Mouse (Mus musculus) lung, embryonic 16.5 days (tissue): Measurements from ENCODE around the gene Plpp2. TPM values are rescaled to one million over a fixed set of nuclear protein-coding genes. Genes with fewer than 3 reads are reported as not detected.

ENCODE experiments used
- ATAC-seq: fragments of 200-750 bp; cut with Nextera tagmentation; 2 replicates; pipeline ENCODE4 v1.8.0; 2017; ENCODE audit warnings: low read depth, mild to moderate bottlenecking, moderate library complexity
- H3K27ac ChIP-seq: fragments of 300-500 bp; sonication (generic); 2 replicates; pipeline ENCODE4 v1.5.1; 2014; ENCODE audit warnings: mild to moderate bottlenecking, control low read depth, low read length
- H3K27me3 ChIP-seq: fragments of 300-500 bp; sonication (generic); 2 replicates; pipeline ENCODE4 v1.6.1; 2014; ENCODE audit warnings: low read depth, low read length, mixed read lengths; ENCODE audit not compliant: control insufficient read depth, insufficient read depth
- H3K36me3 ChIP-seq: fragments of 300-500 bp; sonication (generic); 2 replicates; pipeline ENCODE4 v1.6.1; 2014; ENCODE audit warnings: low read length; ENCODE audit not compliant: control insufficient read depth, insufficient read depth
- H3K4me1 ChIP-seq: fragments of 300-500 bp; sonication (generic); replicated peaks from 2 replicates; pipeline ENCODE4 v1.6.1; 2014; ENCODE audit warnings: low read length, mixed read lengths; ENCODE audit not compliant: control insufficient read depth, insufficient read depth
- H3K4me2 ChIP-seq: fragments of 300-500 bp; sonication (generic); 2 replicates; pipeline ENCODE4 v1.6.1; 2014; ENCODE audit warnings: low read depth, low read length, control low read depth
- H3K4me3 ChIP-seq: fragments of 300-500 bp; sonication (generic); 2 replicates; pipeline ENCODE4 v1.5.1; 2014; ENCODE audit warnings: mild to moderate bottlenecking, low read length, control low read depth
- H3K9ac ChIP-seq: fragments of 300-500 bp; sonication (generic); 2 replicates; pipeline ENCODE4 v1.6.1; 2014; ENCODE audit warnings: low read length, control low read depth
- H3K9me3 ChIP-seq: fragments of 300-500 bp; sonication (generic); 2 replicates; pipeline ENCODE4 v1.6.1; 2016; ENCODE audit warnings: low read length; ENCODE audit not compliant: control insufficient read depth
- WGBS: fragments of 180-500 bp; shearing (Covaris S2); extraction: QIAGEN DNeasy Blood & Tissue Kit; methylation state at CpG from one replicate; pipeline ENCODE4 v1.1.7; 2014; 5-methylcytosine and 5-hydroxymethylcytosine counted together
- polyA plus RNA-seq: library from polyadenylated mRNA; unstranded; fragments of >200 nt; fragmentation: Nextera tagmentation; extraction: Ambion mirVana; gene quantifications from 2 replicates; pipeline ENCODE4 v1.2.1, GENCODE M21; 2015

Gene Plpp2
- polyA plus RNA-seq, 1 experiment from 2014 or later = 34.4 TPM

DNA sequence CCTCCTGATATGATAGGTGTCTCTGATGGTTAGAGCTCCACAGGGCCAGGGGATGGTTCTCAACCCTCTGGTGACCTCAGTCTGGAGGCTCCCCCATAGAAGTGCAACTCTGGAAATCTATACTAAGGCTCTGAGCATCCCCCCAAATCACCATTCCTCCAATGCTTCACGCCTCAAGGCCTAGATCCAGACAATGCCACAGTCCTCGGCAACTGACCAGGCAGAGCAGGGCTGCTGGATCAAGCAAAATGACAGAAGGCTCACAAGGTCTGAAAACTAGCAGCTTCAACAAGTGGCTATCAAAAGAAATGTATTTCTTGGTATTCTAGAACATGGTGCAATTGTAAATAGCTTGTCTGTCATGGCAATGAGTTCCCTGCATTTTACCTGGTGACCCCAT is 4.2 kb upstream of the Plpp2 start:
- 87% methylated on average over 2 of the region's 2 CpGs for WGBS

DNA sequence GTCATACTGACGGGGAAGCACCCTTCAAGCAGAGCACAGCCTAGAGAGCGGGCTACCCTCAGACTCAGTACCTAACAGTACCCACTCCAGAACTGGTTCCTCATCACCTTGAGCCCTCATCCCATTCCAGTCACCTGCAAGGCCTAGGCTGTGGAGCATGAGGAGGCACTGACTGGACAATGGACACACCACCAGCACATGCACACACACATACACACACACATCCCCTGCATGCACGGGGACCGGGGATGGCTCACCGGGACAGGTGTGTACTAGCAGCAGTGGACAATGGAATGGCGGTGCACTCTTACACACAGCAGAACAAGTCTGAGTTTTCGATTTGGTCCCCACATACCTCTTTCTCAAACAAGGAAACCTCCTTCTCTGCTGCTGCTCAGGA is 3.7 kb upstream of the Plpp2 start:
- no peaks in the 10 kb centered on the region for H3K9me3 ChIP-seq
- H3K36me3 ChIP-seq = peaks cover 18% of the 10 kb centered on the region
- 83% methylated on average over 7 of the region's 7 CpGs for WGBS
- H3K4me3 ChIP-seq = no peak overlapping the region
- no peak overlapping the region for H3K4me2 ChIP-seq
- no peak overlapping the region for H3K9ac ChIP-seq
- no peak for ATAC-seq
- peaks cover 10% of the 10 kb centered on the region for H3K4me1 ChIP-seq
- H3K27me3 ChIP-seq = no peaks in the 10 kb centered on the region
- H3K27ac ChIP-seq = no peak overlapping the region

More for the DNA sequence above, 4.2 kb upstream of the Plpp2 start:
- Histone ChIP-seq H3K4me1 (peaks cover 5% of the 10 kb centered on the region), H3K9ac (no peak overlapping the region), H3K9me3 (no peaks in the 10 kb centered on the region), H3K27ac (no peak overlapping the region), H3K4me2 (no peak overlapping the region), H3K4me3 (no peak overlapping the region), H3K27me3 (no peaks in the 10 kb centered on the region), H3K36me3 (peaks cover 21% of the 10 kb centered on the region)
- ATAC-seq = no peak

DNA sequence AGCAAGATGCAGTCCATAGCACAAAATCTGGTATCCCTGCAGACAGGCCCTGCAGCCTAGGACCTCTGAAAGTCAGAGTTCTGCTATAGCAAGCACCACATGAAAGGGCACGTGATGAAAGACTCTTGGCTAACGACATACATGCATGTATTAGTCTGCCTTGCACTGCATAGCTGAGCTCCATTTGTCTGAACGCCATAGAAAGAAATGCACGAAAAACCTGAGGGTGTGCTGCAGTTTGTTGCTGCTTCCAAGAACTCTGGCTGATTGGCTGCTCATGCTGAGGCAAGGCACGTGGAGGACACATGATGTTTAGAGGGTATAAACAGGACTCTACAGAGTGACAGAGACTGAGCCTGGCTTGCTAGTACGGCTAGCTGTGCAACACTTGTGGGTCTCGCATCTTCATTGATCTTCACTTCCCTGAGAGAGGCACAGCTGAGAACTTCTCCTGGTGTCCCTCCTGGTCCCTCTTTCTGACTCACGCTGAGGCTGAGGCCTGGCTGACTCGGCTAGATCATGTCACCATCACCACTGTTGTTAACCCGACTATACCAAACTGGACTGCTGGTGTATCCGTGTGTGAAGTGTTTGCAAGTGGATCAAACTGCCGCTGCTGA is 3.0 kb upstream of the Plpp2 start:
- no peak for ATAC-seq
- Histone ChIP-seq H3K4me2 (no peak overlapping the region), H3K36me3 (peaks cover 13% of the 10 kb centered on the region), H3K4me1 (peaks cover 10% of the 10 kb centered on the region), H3K27ac (no peak overlapping the region), H3K9me3 (no peaks in the 10 kb centered on the region), H3K9ac (no peak overlapping the region), H3K4me3 (no peak overlapping the region), H3K27me3 (no peaks in the 10 kb centered on the region)
- WGBS = 70% methylated on average over 12 of the region's 12 CpGs

DNA sequence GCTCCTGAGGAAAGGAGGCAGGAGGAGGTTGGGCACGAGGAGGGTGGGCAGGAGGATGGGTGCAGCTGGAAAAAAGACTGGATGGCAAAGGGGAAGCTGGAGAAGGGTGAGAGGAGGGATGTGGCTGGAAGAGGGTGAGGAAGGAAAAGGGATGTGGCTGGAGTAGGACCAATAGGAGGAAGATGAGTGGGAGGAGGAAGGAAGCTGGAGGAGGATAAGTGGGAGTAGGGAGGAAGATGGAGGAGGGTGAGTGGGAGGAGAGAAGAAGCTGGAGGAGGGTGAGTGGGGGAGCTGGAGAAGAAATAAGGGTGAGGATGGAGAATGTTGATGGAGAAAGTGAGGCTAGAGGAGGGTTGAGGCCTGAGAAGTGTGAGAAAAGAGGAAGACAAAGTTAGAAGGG is 1.8 kb upstream of the Plpp2 start:
- no peak for ATAC-seq
- H3K36me3 ChIP-seq = peaks cover 3% of the 10 kb centered on the region
- H3K4me2 ChIP-seq = no peak overlapping the region
- no peaks in the 10 kb centered on the region for H3K9me3 ChIP-seq
- no peak overlapping the region for H3K4me3 ChIP-seq
- H3K27ac ChIP-seq = no peak overlapping the region
- H3K4me1 ChIP-seq = peaks cover 10% of the 10 kb centered on the region
- no peak overlapping the region for H3K9ac ChIP-seq
- no peaks in the 10 kb centered on the region for H3K27me3 ChIP-seq
- WGBS = 53% methylated on average over 1 of the region's 1 CpGs

DNA sequence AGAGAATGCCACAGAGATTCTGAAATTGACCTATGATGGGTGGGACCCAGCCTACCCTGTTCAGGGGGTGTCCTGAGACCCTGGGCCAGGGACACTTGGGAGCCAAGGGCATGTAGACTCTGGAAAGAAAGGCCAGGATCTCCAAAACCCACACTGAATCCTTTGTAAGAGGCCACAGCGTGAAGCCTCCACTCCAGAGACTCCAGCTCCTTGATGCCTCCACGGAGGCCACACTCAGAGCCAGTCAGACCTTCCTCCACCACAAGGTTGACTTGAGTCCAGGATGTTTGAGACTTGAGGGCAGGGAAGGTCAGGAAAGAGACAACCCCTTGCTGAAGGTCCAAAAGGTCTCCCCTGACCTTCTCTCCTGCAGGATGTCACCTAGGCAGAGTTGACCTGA is 830 bp upstream of the Plpp2 start:
- Histone ChIP-seq H3K4me2 (no peak overlapping the region), H3K27ac (no peak overlapping the region), H3K9me3 (no peaks in the 10 kb centered on the region), H3K36me3 (peaks cover 3% of the 10 kb centered on the region; the same call in 1 of the 2 replicates), H3K4me1 (peaks cover 10% of the 10 kb centered on the region), H3K9ac (no peak overlapping the region), H3K4me3 (no peak overlapping the region), H3K27me3 (no peaks in the 10 kb centered on the region)
- ATAC-seq = no peak
- WGBS = 69% methylated on average over 2 of the region's 2 CpGs

DNA sequence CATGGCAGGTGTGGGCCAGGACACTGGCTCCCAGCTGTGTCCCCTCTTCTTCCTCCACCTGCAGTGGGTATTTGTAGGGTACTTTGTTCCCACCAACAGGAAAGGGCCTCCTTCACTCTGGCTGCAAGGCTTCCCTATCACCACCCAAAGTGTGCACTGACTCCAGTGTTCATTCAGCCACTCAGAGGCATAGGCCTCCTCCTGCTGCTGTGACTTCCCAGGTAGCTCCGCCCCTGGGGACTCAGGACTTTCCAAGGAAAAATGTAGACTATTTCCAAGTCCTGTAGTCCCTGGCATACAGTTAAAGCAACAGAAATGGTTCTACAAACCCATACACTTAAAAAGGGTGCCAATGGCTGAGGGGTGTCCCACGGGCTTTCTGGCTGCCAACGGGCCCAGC is 918 bp downstream of the Plpp2 start:
- H3K9ac ChIP-seq = peak overlapping the region; percentile 72

DNA sequence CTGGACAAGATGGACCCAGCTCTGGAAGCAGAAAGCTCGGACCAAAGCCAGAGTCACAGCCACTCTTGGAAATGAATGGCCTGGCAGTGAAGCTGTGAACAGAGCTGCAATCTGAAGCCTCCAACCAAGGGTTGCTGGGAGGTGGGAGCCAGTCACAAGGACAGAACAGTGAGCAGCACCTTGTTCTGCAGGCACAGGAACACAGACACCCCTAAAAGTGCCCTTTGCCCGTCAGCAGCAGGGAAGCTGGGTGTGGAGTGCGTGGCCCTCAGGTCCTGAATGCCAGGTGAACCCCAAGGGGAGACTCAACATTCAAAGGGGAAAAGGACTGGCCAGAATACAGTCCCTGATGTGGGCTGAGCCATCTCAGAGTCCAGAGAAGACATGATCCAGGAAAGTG is 2.0 kb downstream of the Plpp2 start:
- WGBS = 66% methylated on average over 3 of the region's 3 CpGs
- H3K4me3 ChIP-seq = no peak overlapping the region

More for the DNA sequence above, 918 bp downstream of the Plpp2 start:
- peak overlapping the region; percentile 88 for H3K27ac ChIP-seq
- peaks cover 10% of the 10 kb centered on the region for H3K4me1 ChIP-seq
- ATAC-seq = peak; percentile 59
- H3K4me3 ChIP-seq = peak overlapping the region; percentile 74
- H3K27me3 ChIP-seq = no peaks in the 10 kb centered on the region
- WGBS = 30% methylated on average over 3 of the region's 3 CpGs
- H3K9me3 ChIP-seq = no peaks in the 10 kb centered on the region
- H3K4me2 ChIP-seq = peak overlapping the region; percentile 97
- peaks cover 6% of the 10 kb centered on the region; the same call in 1 of the 2 replicates for H3K36me3 ChIP-seq

DNA sequence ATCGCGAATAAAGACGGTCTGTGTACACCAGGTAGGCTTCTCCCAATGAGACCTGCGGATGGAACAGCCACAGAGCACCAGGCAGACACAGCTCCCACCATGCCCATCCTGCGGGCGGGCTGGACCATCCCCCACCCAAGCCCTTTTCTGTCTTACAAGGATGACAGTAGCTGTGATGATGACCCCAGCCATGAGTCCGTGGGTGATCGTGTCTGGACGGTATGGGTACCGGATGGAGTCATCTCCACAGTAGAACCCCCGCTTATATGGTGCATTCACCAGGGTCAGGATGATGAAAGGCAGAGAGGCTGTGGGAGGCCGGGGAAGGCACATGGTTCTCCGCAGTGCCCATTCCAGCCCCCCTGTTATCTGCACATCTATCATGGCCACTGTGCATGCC is 2.9 kb downstream of the Plpp2 start:
- H3K4me3 ChIP-seq = no peak overlapping the region
- H3K9me3 ChIP-seq = no peaks in the 10 kb centered on the region
- H3K9ac ChIP-seq = no peak overlapping the region
- no peak for ATAC-seq
- H3K27ac ChIP-seq = no peak overlapping the region
- 93% methylated on average over 13 of the region's 13 CpGs for WGBS
- H3K27me3 ChIP-seq = no peaks in the 10 kb centered on the region
- H3K4me1 ChIP-seq = peaks cover 10% of the 10 kb centered on the region
- peaks cover 6% of the 10 kb centered on the region; the same call in 1 of the 2 replicates for H3K36me3 ChIP-seq
- no peak overlapping the region for H3K4me2 ChIP-seq

More for the DNA sequence above, 2.0 kb downstream of the Plpp2 start:
- no peak overlapping the region for H3K9ac ChIP-seq
- H3K9me3 ChIP-seq = no peaks in the 10 kb centered on the region
- H3K27ac ChIP-seq = no peak overlapping the region
- peaks cover 10% of the 10 kb centered on the region for H3K4me1 ChIP-seq
- peaks cover 6% of the 10 kb centered on the region; the same call in 1 of the 2 replicates for H3K36me3 ChIP-seq
- H3K27me3 ChIP-seq = no peaks in the 10 kb centered on the region
- ATAC-seq = no peak
- no peak overlapping the region for H3K4me2 ChIP-seq

DNA sequence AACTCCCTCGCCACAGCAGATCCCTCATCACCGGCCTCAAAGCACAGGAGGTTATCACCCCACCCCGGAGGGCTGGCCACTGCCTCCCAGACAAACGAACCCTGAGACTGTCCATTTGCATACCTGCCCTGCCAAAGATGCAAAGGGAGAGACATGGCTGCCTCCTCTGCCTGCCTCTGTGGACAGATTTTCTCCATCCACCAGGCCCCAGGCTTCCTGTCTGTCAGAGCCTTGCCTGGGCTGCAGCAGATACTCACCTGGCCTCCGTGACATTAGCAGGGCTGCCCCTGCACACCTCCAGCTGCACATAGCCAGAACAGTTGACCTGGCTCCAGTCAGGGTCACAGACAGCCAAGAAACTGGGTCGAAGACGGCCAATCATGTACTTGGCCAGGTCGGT is 3.4 kb downstream of the Plpp2 start:
- Histone ChIP-seq H3K36me3 (peaks cover 6% of the 10 kb centered on the region; the same call in 1 of the 2 replicates), H3K9me3 (no peaks in the 10 kb centered on the region), H3K9ac (no peak overlapping the region), H3K4me2 (no peak overlapping the region), H3K27me3 (no peaks in the 10 kb centered on the region), H3K4me3 (no peak overlapping the region), H3K27ac (no peak overlapping the region), H3K4me1 (peaks cover 10% of the 10 kb centered on the region)
- ATAC-seq = no peak
- 65% methylated on average over 8 of the region's 8 CpGs for WGBS
